In genomic region chr2:91934016-91934415, GRCm38 (mm10) we compare ENCODE assay signal across 16 mouse cellular contexts. TPM values are rescaled to one million over a fixed set of nuclear protein-coding genes. Genes with fewer than 3 reads are reported as not detected.
DNase-seq lines count a peak whose midpoint lies in the region; ATAC-seq and TF ChIP-seq lines count a peak whose summit lies in the region.
"Had no signal": no experiment of that assay in that cellular context is flagged by ENCODE, and none has a peak within 500 bp of the region (broad histone marks: within the 10 kb centered on the region; RNA-seq: fewer than 3 reads in every experiment).

No protein-coding gene starts in this region.

- H3K27me3 ChIP-seq in forebrain, embryonic 10.5 days (ENCODE audit: poor library complexity, severe bottlenecking): 0 out of 2 replicates have a peak, but pooled peaks cover under 1% of the 10 kb centered on the region
- no peaks in the 10 kb centered on the region for H3K27me3 ChIP-seq in forebrain, embryonic 15.5 days
- H3K27me3 ChIP-seq in kidney, postnatal 0 days (ENCODE audit: insufficient read depth, low read length): no peaks in the 10 kb centered on the region
- no peaks in the 10 kb centered on the region for H3K27me3 ChIP-seq in kidney, adult 2 months (replicated peaks; ENCODE audit: control insufficient read depth, insufficient read depth, low read length)
- peaks cover 8% of the 10 kb centered on the region; the same call in 1 of the 2 replicates for H3K27me3 ChIP-seq in G1E (ENCODE audit: insufficient read depth, low read length)
- no peaks in the 10 kb centered on the region for H3K27me3 ChIP-seq in limb, embryonic 11.5 days (ENCODE audit: control insufficient read depth, insufficient read depth, low read length)
- H3K27me3 ChIP-seq: embryonic facial prominence, embryonic 13.5 days; neural tube, embryonic 13.5 days had no signal

- H3K9me3 ChIP-seq in forebrain, embryonic 10.5 days: no peaks in the 10 kb centered on the region
- no peaks in the 10 kb centered on the region for H3K9me3 ChIP-seq in forebrain, embryonic 15.5 days
- no peaks in the 10 kb centered on the region for H3K9me3 ChIP-seq in kidney, postnatal 0 days (replicated peaks; ENCODE audit: low read length)
- H3K9me3 ChIP-seq in G1E (replicated peaks): no peaks in the 10 kb centered on the region
- H3K9me3 ChIP-seq in limb, embryonic 11.5 days (ENCODE audit: control insufficient read depth, low read length): no peaks in the 10 kb centered on the region
- H3K9me3 ChIP-seq: embryonic facial prominence, embryonic 13.5 days; liver, embryonic 15.5 days; neural tube, embryonic 13.5 days had no signal

- peak overlapping the region; percentile 83; the same call in 1 of the 2 replicates for H3K4me3 ChIP-seq in forebrain, embryonic 10.5 days
- H3K4me3 ChIP-seq in forebrain, embryonic 15.5 days: no peak overlapping the region
- no peak overlapping the region for H3K4me3 ChIP-seq in kidney, postnatal 0 days (replicated peaks; ENCODE audit: low read depth, low read length)
- no peak overlapping the region for H3K4me3 ChIP-seq in kidney, adult 2 months (ENCODE audit: insufficient read depth, low read depth, low read length)
- peak overlapping the region; percentile 5; the same call in 1 of the 2 replicates for H3K4me3 ChIP-seq in G1E (ENCODE audit: low read depth, low read length)
- H3K4me3 ChIP-seq in limb, embryonic 11.5 days (ENCODE audit: low read depth, low read length): no peak overlapping the region
- H3K4me3 ChIP-seq: embryonic facial prominence, embryonic 13.5 days; left cerebral cortex, adult 2 months; liver, embryonic 15.5 days; neural tube, embryonic 13.5 days had no signal

- H3K4me2 ChIP-seq in forebrain, embryonic 15.5 days (replicated peaks): no peak overlapping the region
- no peak overlapping the region for H3K4me2 ChIP-seq in kidney, postnatal 0 days (ENCODE audit: low read length)
- no peak overlapping the region; the same call in 1 of the 2 replicates for H3K4me2 ChIP-seq in limb, embryonic 11.5 days (ENCODE audit: low read depth, severe bottlenecking)
- H3K4me2 ChIP-seq: embryonic facial prominence, embryonic 13.5 days; liver, embryonic 15.5 days; neural tube, embryonic 13.5 days had no signal

- TF ChIP-seq POLR2A in kidney, adult 2 months (IDR thresholded peaks at IDR 0.05; ENCODE audit: low read depth, low read length): no peak

- no peak for ATAC-seq in forebrain, embryonic 15.5 days (replicated peaks)
- no peak for ATAC-seq in kidney, postnatal 0 days (replicated peaks; ENCODE audit: low FRiP score, low read depth)
- ATAC-seq in G1E (ENCODE audit: extremely low read depth, insufficient number of reproducible peaks, low FRiP score, poor library complexity, severe bottlenecking): no peak
- no peak for ATAC-seq in limb, embryonic 11.5 days (ENCODE audit: insufficient number of reproducible peaks, low FRiP score, low TSS enrichment, low read depth)
- ATAC-seq: activated CD4-positive, CD25-positive, alpha-beta regulatory T cell, adult 4 months; forebrain, embryonic 14.5 days had no signal

- peaks cover 69% of the 10 kb centered on the region for H3K36me3 ChIP-seq in forebrain, embryonic 10.5 days (replicated peaks)
- peaks cover 27% of the 10 kb centered on the region for H3K36me3 ChIP-seq in forebrain, embryonic 15.5 days
- H3K36me3 ChIP-seq in kidney, postnatal 0 days (ENCODE audit: insufficient read depth, low read length): peaks cover 48% of the 10 kb centered on the region
- H3K36me3 ChIP-seq in kidney, adult 2 months (ENCODE audit: control insufficient read depth, insufficient read depth, low read length): no peaks in the 10 kb centered on the region; the same call in none of the 2 replicates
- H3K36me3 ChIP-seq in G1E (replicated peaks): peaks cover 85% of the 10 kb centered on the region
- H3K36me3 ChIP-seq in limb, embryonic 11.5 days (ENCODE audit: control insufficient read depth, insufficient read depth, low read length): peaks cover 28% of the 10 kb centered on the region; the same call in 1 of the 2 replicates

- WGBS in forebrain, embryonic 10.5 days: 73% methylated on average over 8 of the region's 8 CpGs
- 76% methylated on average over 8 of the region's 8 CpGs for WGBS in forebrain, embryonic 15.5 days
- WGBS in kidney, postnatal 0 days: 28% methylated on average over 8 of the region's 8 CpGs
- 47% methylated on average over 8 of the region's 8 CpGs for WGBS in kidney, adult 2 months
- WGBS in limb, embryonic 11.5 days: 57% methylated on average over 8 of the region's 8 CpGs

- intact Hi-C loops in left cerebral cortex, postnatal 14 days (cut with DNase I): loop anchor here (5.0 kb wide), 1 partner anchor 38 kb away; no protein-coding TSS in a partner anchor

- H3K4me1 ChIP-seq in forebrain, embryonic 10.5 days: peaks cover 74% of the 10 kb centered on the region
- peaks cover 31% of the 10 kb centered on the region for H3K4me1 ChIP-seq in forebrain, embryonic 15.5 days
- H3K4me1 ChIP-seq in kidney, postnatal 0 days (replicated peaks; ENCODE audit: insufficient read depth, low read length): peaks cover 18% of the 10 kb centered on the region; the same call in 1 of the 2 replicates
- H3K4me1 ChIP-seq in kidney, adult 2 months (ENCODE audit: control insufficient read depth, insufficient read depth, low read length): peaks cover 11% of the 10 kb centered on the region; the same call in 1 of the 2 replicates
- H3K4me1 ChIP-seq in G1E (ENCODE audit: insufficient read depth, low read depth, low read length): peaks cover 84% of the 10 kb centered on the region
- H3K4me1 ChIP-seq in limb, embryonic 11.5 days (ENCODE audit: control insufficient read depth, insufficient read depth, low read length): peaks cover 28% of the 10 kb centered on the region

- H3K9ac ChIP-seq in forebrain, embryonic 15.5 days (replicated peaks): no peak overlapping the region
- no peak overlapping the region for H3K9ac ChIP-seq in kidney, postnatal 0 days (ENCODE audit: low read depth, low read length)
- no peak overlapping the region for H3K9ac ChIP-seq in limb, embryonic 11.5 days (ENCODE audit: low read length)
- H3K9ac ChIP-seq: liver, embryonic 15.5 days had no signal

- peak overlapping the region; percentile 100 for H3K27ac ChIP-seq in forebrain, embryonic 10.5 days
- no peak overlapping the region for H3K27ac ChIP-seq in forebrain, embryonic 15.5 days (replicated peaks)
- H3K27ac ChIP-seq in kidney, postnatal 0 days: peak overlapping the region; percentile 25; the same call in 1 of the 2 replicates
- no peak overlapping the region for H3K27ac ChIP-seq in kidney, adult 2 months (ENCODE audit: insufficient read depth, low read depth, low read length)
- H3K27ac ChIP-seq in limb, embryonic 11.5 days (replicated peaks; ENCODE audit: low read depth, low read length): peak overlapping the region; percentile 97
- H3K27ac ChIP-seq: liver, embryonic 15.5 days; neural tube, embryonic 13.5 days had no signal

- DNase-seq in forebrain, embryonic 10.5 days (ENCODE audit: extremely low spot score, low spot score): no peak
- DNase-seq in kidney, postnatal 0 days (ENCODE audit: low spot score): no peak
- DNase-seq in kidney, adult 2 months: no peak
- DNase-seq in G1E (ENCODE audit: low spot score): no peak
- no peak for DNase-seq in limb, embryonic 11.5 days (ENCODE audit: low spot score)
- no peak for DNase-seq in left cerebral cortex, postnatal 14 days (ENCODE audit: low spot score in 2 of 2)
- DNase-seq in Muller cell, postnatal 12 days (ENCODE audit: inconsistent ontology term): no peak

- TF ChIP-seq CTCF in kidney, postnatal 0 days (IDR thresholded peaks at IDR 0.05; ENCODE audit: low read depth): no peak
- TF ChIP-seq CTCF in kidney, adult 2 months (conservative IDR thresholded peaks at IDR 0.05; ENCODE audit: insufficient read depth, insufficient read length, low read depth, low read length): no peak
- no peak for TF ChIP-seq CTCF in G1E (IDR thresholded peaks at IDR 0.05; ENCODE audit: low read depth, low read length)

RNA-seq across cellular contexts. Expression of gene Mdk, which starts 1.9 kb away (rescaled TPM):
- polyA plus RNA-seq in forebrain, embryonic 10.5 days (2016; fragmentation: Nextera tagmentation; extraction: Ambion mirVana): 1,773 and 1,865 TPM in 2 replicates
- 347 and 357 TPM in 2 replicates for polyA plus RNA-seq in forebrain, embryonic 15.5 days (2015; fragmentation: Nextera tagmentation; extraction: Ambion mirVana)
- polyA plus RNA-seq in kidney, postnatal 0 days (2015; fragmentation: Nextera tagmentation; extraction: Ambion mirVana): 639 and 693 TPM in 2 replicates
- polyA plus RNA-seq in kidney, adult 2 months (2012; rRNA removed): 76.0 and 80.1 TPM in 2 replicates
- total RNA-seq in G1E (2014; fragmentation: Nextera tagmentation) (4.5 and 4.9 TPM in 2 replicates), G1E (2017) (0.76 and 0.81 TPM in 2 replicates)
- 5.5 and 5.8 TPM in 2 replicates for polyA plus RNA-seq in G1E (2012)
- 2,345 and 2,452 TPM in 2 replicates for polyA plus RNA-seq in limb, embryonic 11.5 days (2014; fragmentation: Nextera tagmentation; extraction: Ambion mirVana)
- total RNA-seq in left cerebral cortex, postnatal 14 days (2021): 10 to 100 TPM; 24.9 to 26.3 TPM

RNA-seq across cellular contexts. Expression of gene Chrm4, which starts 7.0 kb away (rescaled TPM):
- 0.12 and 0.77 TPM in 2 replicates for polyA plus RNA-seq in forebrain, embryonic 10.5 days (2016; fragmentation: Nextera tagmentation; extraction: Ambion mirVana)
- polyA plus RNA-seq in forebrain, embryonic 15.5 days (2015; fragmentation: Nextera tagmentation; extraction: Ambion mirVana): 1.5 and 1.8 TPM in 2 replicates
- polyA plus RNA-seq in kidney, postnatal 0 days (2015; fragmentation: Nextera tagmentation; extraction: Ambion mirVana): 0.22 TPM in 1 of 2 replicates, not detected in the other
- polyA plus RNA-seq in kidney, adult 2 months (2012; rRNA removed): 0.11 TPM in 1 of 2 replicates, not detected in the other
- total RNA-seq in G1E (2014; fragmentation: Nextera tagmentation) (0.60 TPM in 1 of 2 replicates, not detected in the other), G1E (2017) (0.11 and 0.23 TPM in 2 replicates)
- 0.04 TPM in 1 of 2 replicates, not detected in the other for polyA plus RNA-seq in G1E (2012)
- polyA plus RNA-seq in limb, embryonic 11.5 days (2014; fragmentation: Nextera tagmentation; extraction: Ambion mirVana): 0.53 and 0.68 TPM in 2 replicates
- 10 to 100 TPM; 37.3 to 42.0 TPM for total RNA-seq in left cerebral cortex, postnatal 14 days (2021)
- polyA plus RNA-seq: heart, embryonic 16.5 days; liver, embryonic 15.5 days had no signal

RNA-seq across cellular contexts. Expression of gene Gm9821, which starts 11.5 kb away (rescaled TPM):
- polyA plus RNA-seq in forebrain, embryonic 10.5 days (2016; fragmentation: Nextera tagmentation; extraction: Ambion mirVana): 0.44 and 0.52 TPM in 2 replicates
- 0.15 and 0.32 TPM in 2 replicates for polyA plus RNA-seq in forebrain, embryonic 15.5 days (2015; fragmentation: Nextera tagmentation; extraction: Ambion mirVana)
- polyA plus RNA-seq in kidney, postnatal 0 days (2015; fragmentation: Nextera tagmentation; extraction: Ambion mirVana): 0.12 TPM in 1 of 2 replicates, not detected in the other
- not detected in 2 replicates for polyA plus RNA-seq in kidney, adult 2 months (2012; rRNA removed)
- not detected in 2 replicates for total RNA-seq in G1E (2014; fragmentation: Nextera tagmentation)
- 1.6 and 1.8 TPM in 2 replicates for total RNA-seq in G1E (2017)
- 0.07 and 0.10 TPM in 2 replicates for polyA plus RNA-seq in G1E (2012)
- polyA plus RNA-seq in limb, embryonic 11.5 days (2014; fragmentation: Nextera tagmentation; extraction: Ambion mirVana): 0.32 and 0.48 TPM in 2 replicates
- total RNA-seq in left cerebral cortex, postnatal 14 days (2021): not detected
- total RNA-seq: gastrocnemius, postnatal 10 days; left cerebral cortex, adult 2 months had no signal

RNA-seq across cellular contexts. Expression of gene Dgkz, which starts 41.6 kb away (rescaled TPM):
- 35.1 and 39.1 TPM in 2 replicates for polyA plus RNA-seq in forebrain, embryonic 10.5 days (2016; fragmentation: Nextera tagmentation; extraction: Ambion mirVana)
- polyA plus RNA-seq in forebrain, embryonic 15.5 days (2015; fragmentation: Nextera tagmentation; extraction: Ambion mirVana): 27.6 and 28.2 TPM in 2 replicates
- 32.1 and 32.4 TPM in 2 replicates for polyA plus RNA-seq in kidney, postnatal 0 days (2015; fragmentation: Nextera tagmentation; extraction: Ambion mirVana)
- 106 and 119 TPM in 2 replicates for polyA plus RNA-seq in kidney, adult 2 months (2012; rRNA removed)
- total RNA-seq in G1E (2014; fragmentation: Nextera tagmentation): 290 and 308 TPM in 2 replicates
- total RNA-seq in G1E (2017): 115 and 146 TPM in 2 replicates
- 403 and 416 TPM in 2 replicates for polyA plus RNA-seq in G1E (2012)
- polyA plus RNA-seq in limb, embryonic 11.5 days (2014; fragmentation: Nextera tagmentation; extraction: Ambion mirVana): 36.9 and 37.6 TPM in 2 replicates
- total RNA-seq in left cerebral cortex, postnatal 14 days (2021): 100 to 1,000 TPM; 342 to 377 TPM

Comparison
In these comparisons a context has a peak if more than half of its experiments do, and no peak if none do; other contexts are left out.
1. H3K27ac ChIP-seq: peak in forebrain, embryonic 10.5 days (single experiment), kidney, postnatal 0 days (single experiment) and limb, embryonic 11.5 days (single experiment); none in forebrain, embryonic 15.5 days (single experiment) and kidney, adult 2 months (single experiment).
2. H3K4me3 ChIP-seq: peak in forebrain, embryonic 10.5 days (single experiment) and G1E (single experiment); none in forebrain, embryonic 15.5 days (single experiment), kidney, postnatal 0 days (single experiment), kidney, adult 2 months (single experiment) and limb, embryonic 11.5 days (single experiment).
3. RNA of gene Mdk, which starts 1.9 kb away (polyA plus RNA-seq): 2,345 to 2,452 TPM in limb, embryonic 11.5 days, 1,773 to 1,865 TPM in forebrain, embryonic 10.5 days, 639 to 693 TPM in kidney, postnatal 0 days, 347 to 357 TPM in forebrain, embryonic 15.5 days and 76.0 to 80.1 TPM in kidney, adult 2 months; 5.5 to 5.8 TPM in G1E; every median in the first group is over 10 times any median in the second.